Mouse (Mus musculus): ENCODE measurements around the gene Depp1. TPM values are rescaled to one million over a fixed set of nuclear protein-coding genes. Genes with fewer than 3 reads are reported as not detected.
"Not testable (repeated sequence)": the region's sequence is repeated elsewhere in the genome, so short reads cannot be mapped to it uniquely, and the experiment has no call there.

The Depp1 gene
- polyA plus RNA-seq (2012; ENCODE audit: insufficient read depth, insufficient read length, missing spikeins) = 0.61 TPM in 1 of 2 replicates, not detected in the other

DNA sequence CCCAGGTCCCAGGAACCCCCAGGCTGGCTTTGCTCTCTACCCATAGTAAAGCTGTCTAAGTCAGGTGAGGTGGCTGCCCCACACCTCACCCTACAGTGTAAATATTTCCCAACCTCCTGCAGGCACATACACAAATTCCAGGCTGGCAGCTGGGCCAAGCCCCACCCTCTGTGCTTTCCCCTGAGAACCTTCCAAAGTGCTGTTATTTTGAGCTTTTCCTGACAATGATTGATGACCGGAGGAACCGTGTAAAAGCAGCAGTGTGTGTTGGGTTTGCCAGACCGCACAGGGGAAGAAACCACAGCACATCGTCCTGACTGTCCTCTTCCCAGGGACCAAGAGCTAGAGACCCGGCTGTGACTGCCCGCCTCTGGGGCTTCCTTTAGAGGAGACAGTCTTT, at the start of gene Depp1:
Gene Depp1, plus strand, starts transcription at position 204 of the 400 bp plus-strand sequence.
- Histone ChIP-seq H3K27ac (ENCODE audit: insufficient read depth, low read depth, low read length) (no peak within 1 kb of the TSS), H3K4me3 (ENCODE audit: insufficient read depth, low read length) (no peak within 1 kb of the TSS), H3K4me1 (ENCODE audit: control insufficient read depth, insufficient read depth, low read length) (peaks cover 7% of the 10 kb centered on the region)
- TF ChIP-seq CTCF (IDR thresholded peaks at IDR 0.05; ENCODE audit: low read depth, low read length) (no peak), POLR2A (IDR thresholded peaks at IDR 0.05; ENCODE audit: borderline replicate concordance, low read depth, low read length) (no peak)

DNA sequence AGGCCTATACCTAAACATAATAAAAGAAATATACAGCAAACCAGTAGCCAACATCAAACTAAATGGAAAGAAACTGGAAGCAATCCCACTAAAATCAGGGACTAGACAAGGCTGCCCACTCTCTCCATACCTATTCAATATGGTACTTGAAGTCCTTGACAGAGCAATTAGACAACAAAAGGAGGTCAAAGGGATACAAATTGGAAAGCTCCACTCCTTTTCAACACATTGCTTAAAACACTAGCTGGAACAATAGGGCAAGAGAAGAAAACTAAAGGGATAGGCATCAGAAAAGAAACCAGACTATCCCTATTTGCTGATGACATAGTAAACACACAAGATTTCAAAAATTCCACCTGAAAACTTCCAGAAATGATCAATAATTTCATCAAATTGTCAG, 49.4 kb upstream of the Depp1 start:
- H3K27ac ChIP-seq (ENCODE audit: insufficient read depth, low read depth, low read length); H3K4me3 ChIP-seq (ENCODE audit: insufficient read depth, low read length); H3K4me1 ChIP-seq (ENCODE audit: control insufficient read depth, insufficient read depth, low read length): not testable (repeated sequence)

DNA sequence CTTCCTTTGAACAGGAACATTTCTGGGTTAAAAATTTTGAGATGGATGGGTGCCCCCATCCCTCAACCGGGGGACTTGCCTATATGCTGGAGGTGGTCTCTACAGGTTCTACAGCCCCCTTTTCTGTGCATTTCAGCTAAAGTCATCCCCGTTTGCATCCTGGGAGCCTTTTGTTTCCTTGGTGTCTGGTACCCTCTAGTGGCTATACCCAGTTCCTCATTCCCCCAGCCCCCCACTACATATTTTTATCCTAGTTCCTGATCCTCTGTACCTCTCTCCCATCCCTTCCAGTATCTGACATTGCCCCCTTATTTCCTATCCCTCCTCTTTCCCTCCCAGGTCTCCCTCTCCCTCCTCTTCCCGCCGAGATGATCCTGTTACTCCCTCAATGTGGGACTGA, 43.2 kb upstream of the Depp1 start:
- Histone ChIP-seq H3K4me3 (ENCODE audit: insufficient read depth, low read length) (no peak overlapping the region), H3K27ac (ENCODE audit: insufficient read depth, low read depth, low read length) (no peak overlapping the region), H3K4me1 (ENCODE audit: control insufficient read depth, insufficient read depth, low read length) (no peaks in the 10 kb centered on the region)
- TF ChIP-seq POLR2A (IDR thresholded peaks at IDR 0.05; ENCODE audit: borderline replicate concordance, low read depth, low read length) (no peak), CTCF (IDR thresholded peaks at IDR 0.05; ENCODE audit: low read depth, low read length) (no peak)

GRCm38 (mm10) chr6:116615719-116616118, 34.7 kb upstream of the Depp1 start:
- Histone ChIP-seq H3K27ac (ENCODE audit: insufficient read depth, low read depth, low read length) (no peak overlapping the region), H3K4me1 (ENCODE audit: control insufficient read depth, insufficient read depth, low read length) (no peaks in the 10 kb centered on the region), H3K4me3 (ENCODE audit: insufficient read depth, low read length) (no peak overlapping the region)
- TF ChIP-seq POLR2A (IDR thresholded peaks at IDR 0.05; ENCODE audit: borderline replicate concordance, low read depth, low read length) = no peak

- Histone ChIP-seq H3K27ac (ENCODE audit: insufficient read depth, low read depth, low read length) (no peak overlapping the region), H3K4me1 (ENCODE audit: control insufficient read depth, insufficient read depth, low read length) (peaks cover 10% of the 10 kb centered on the region), H3K4me3 (ENCODE audit: insufficient read depth, low read length) (no peak overlapping the region)
- TF ChIP-seq CTCF (IDR thresholded peaks at IDR 0.05; ENCODE audit: low read depth, low read length) = no peak
- no peak for TF ChIP-seq POLR2A (IDR thresholded peaks at IDR 0.05; ENCODE audit: borderline replicate concordance, low read depth, low read length)
Observed at GRCm38 (mm10) chr6:116618073-116618472, 32.3 kb upstream of the Depp1 start.

GRCm38 (mm10) chr6:116621318-116622023, 28.9 kb upstream of the Depp1 start:
- peaks cover 10% of the 10 kb centered on the region for H3K4me1 ChIP-seq (ENCODE audit: control insufficient read depth, insufficient read depth, low read length)
- peak overlapping the region; percentile 81 for H3K27ac ChIP-seq (ENCODE audit: insufficient read depth, low read depth, low read length)
- TF ChIP-seq CTCF (IDR thresholded peaks at IDR 0.05; ENCODE audit: low read depth, low read length) (no peak), POLR2A (IDR thresholded peaks at IDR 0.05; ENCODE audit: borderline replicate concordance, low read depth, low read length) (no peak)
- no peak overlapping the region for H3K4me3 ChIP-seq (ENCODE audit: insufficient read depth, low read length)

- not testable (repeated sequence) for H3K27ac ChIP-seq (ENCODE audit: insufficient read depth, low read depth, low read length); H3K4me3 ChIP-seq (ENCODE audit: insufficient read depth, low read length)
- peaks cover 26% of the 10 kb centered on the region for H3K4me1 ChIP-seq (ENCODE audit: control insufficient read depth, insufficient read depth, low read length)
Observed at GRCm38 (mm10) chr6:116626417-116626816, 24.0 kb upstream of the Depp1 start.

DNA sequence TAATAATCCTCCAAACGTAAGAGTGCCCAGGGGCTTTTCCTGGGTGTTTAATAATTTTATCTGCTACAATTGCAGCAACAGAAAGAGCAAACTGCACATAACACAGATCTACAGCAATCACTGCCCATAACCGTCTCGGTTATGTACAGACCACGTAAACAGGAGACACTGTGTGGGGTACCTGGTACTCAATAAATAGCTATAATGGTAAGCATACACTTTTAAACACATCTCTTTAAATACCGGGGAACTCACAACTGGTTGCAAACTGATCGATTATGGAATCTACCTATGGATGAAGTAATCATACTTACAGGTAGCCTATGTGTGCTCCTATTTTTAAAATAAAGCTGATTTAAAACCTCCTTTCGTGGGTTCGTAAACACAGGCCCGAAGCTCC, 22.3 kb upstream of the Depp1 start:
- TF ChIP-seq POLR2A (IDR thresholded peaks at IDR 0.05; ENCODE audit: borderline replicate concordance, low read depth, low read length) (no peak), CTCF (IDR thresholded peaks at IDR 0.05; ENCODE audit: low read depth, low read length) (no peak)
- peaks cover 29% of the 10 kb centered on the region for H3K4me1 ChIP-seq (ENCODE audit: control insufficient read depth, insufficient read depth, low read length)
- peak overlapping the region; percentile 81 for H3K4me3 ChIP-seq (ENCODE audit: insufficient read depth, low read length)
- no peak overlapping the region for H3K27ac ChIP-seq (ENCODE audit: insufficient read depth, low read depth, low read length)

- Histone ChIP-seq H3K4me3 (ENCODE audit: insufficient read depth, low read length) (peak within 1 kb of the TSS; percentile 81), H3K4me1 (ENCODE audit: control insufficient read depth, insufficient read depth, low read length) (peaks cover 29% of the 10 kb centered on the region), H3K27ac (ENCODE audit: insufficient read depth, low read depth, low read length) (no peak within 1 kb of the TSS)
- 0 out of 2 replicates have a peak, but pooled peaks have one; percentile 18 for TF ChIP-seq POLR2A (IDR thresholded peaks at IDR 0.05; ENCODE audit: borderline replicate concordance, low read depth, low read length)
- no peak for TF ChIP-seq CTCF (IDR thresholded peaks at IDR 0.05; ENCODE audit: low read depth, low read length)
Observed at GRCm38 (mm10) chr6:116628539-116629171, 21.8 kb upstream of the Depp1 start, which contains the start of gene Zfp422. TSS of gene Zfp422 (minus strand) at chr6:116628999.

GRCm38 (mm10) chr6:116629766-116630165, 20.6 kb upstream of the Depp1 start:
- Histone ChIP-seq H3K4me3 (ENCODE audit: insufficient read depth, low read length) (no peak overlapping the region), H3K4me1 (ENCODE audit: control insufficient read depth, insufficient read depth, low read length) (peaks cover 29% of the 10 kb centered on the region), H3K27ac (ENCODE audit: insufficient read depth, low read depth, low read length) (no peak overlapping the region)
- no peak for TF ChIP-seq CTCF (IDR thresholded peaks at IDR 0.05; ENCODE audit: low read depth, low read length)
- TF ChIP-seq POLR2A (IDR thresholded peaks at IDR 0.05; ENCODE audit: borderline replicate concordance, low read depth, low read length) = no peak
